Mouse (Mus musculus) bone marrow, adult 2 months (tissue): Measurements from ENCODE around the gene Gm20605. TPM values are rescaled to one million over a fixed set of nuclear protein-coding genes. Genes with fewer than 3 reads are reported as not detected.

Experiments
- H3K27ac ChIP-seq: fragments of 200-500 bp; 2 replicates; pipeline ENCODE4 v1.5.1; 2012; ENCODE audit warnings: low read depth, mild to moderate bottlenecking, control low read depth, inconsistent platforms, low read length; ENCODE audit not compliant: control insufficient read depth, poor library complexity, insufficient read depth
- H3K4me1 ChIP-seq: fragments of 200-500 bp; 2 replicates; pipeline ENCODE4 v1.6.1; 2011; ENCODE audit warnings: low read length; ENCODE audit not compliant: control insufficient read depth, insufficient read depth
- H3K4me3 ChIP-seq: fragments of 200-500 bp; replicated peaks from 2 replicates; pipeline ENCODE3; 2011; ENCODE audit warnings: mild to moderate bottlenecking, low read depth, low read length, control low read depth; ENCODE audit not compliant: control insufficient read depth
- CTCF ChIP-seq: fragments of 200-500 bp; IDR thresholded peaks from 2 replicates; pipeline ENCODE4 v1.5.1; 2011; ENCODE audit warnings: low read length, control low read depth; ENCODE audit not compliant: control insufficient read depth, insufficient read depth
- POLR2A ChIP-seq: fragments of 200-500 bp; IDR thresholded peaks from 2 replicates; pipeline ENCODE4 v1.6.1; 2011; ENCODE audit warnings: low read depth, mild to moderate bottlenecking, control low read depth, low read length, borderline replicate concordance; ENCODE audit not compliant: control insufficient read depth
- WGBS: fragments of 180-500 bp; shearing (Covaris S2); methylation state at CpG from one replicate; pipeline ENCODE4 v1.1.7; 2018; 5-methylcytosine and 5-hydroxymethylcytosine counted together
- polyA plus RNA-seq: library from polyadenylated mRNA; stranded (reverse); fragments of >200 nt; gene quantifications from 2 replicates; pipeline ENCODE4 v1.2.4, GENCODE M21; 2011; ENCODE audit warnings: low replicate concordance; ENCODE audit not compliant: missing spikeins, insufficient read depth, insufficient read length

Gene Gm20605
- polyA plus RNA-seq, 1 experiment: 41.6 TPM

DNA sequence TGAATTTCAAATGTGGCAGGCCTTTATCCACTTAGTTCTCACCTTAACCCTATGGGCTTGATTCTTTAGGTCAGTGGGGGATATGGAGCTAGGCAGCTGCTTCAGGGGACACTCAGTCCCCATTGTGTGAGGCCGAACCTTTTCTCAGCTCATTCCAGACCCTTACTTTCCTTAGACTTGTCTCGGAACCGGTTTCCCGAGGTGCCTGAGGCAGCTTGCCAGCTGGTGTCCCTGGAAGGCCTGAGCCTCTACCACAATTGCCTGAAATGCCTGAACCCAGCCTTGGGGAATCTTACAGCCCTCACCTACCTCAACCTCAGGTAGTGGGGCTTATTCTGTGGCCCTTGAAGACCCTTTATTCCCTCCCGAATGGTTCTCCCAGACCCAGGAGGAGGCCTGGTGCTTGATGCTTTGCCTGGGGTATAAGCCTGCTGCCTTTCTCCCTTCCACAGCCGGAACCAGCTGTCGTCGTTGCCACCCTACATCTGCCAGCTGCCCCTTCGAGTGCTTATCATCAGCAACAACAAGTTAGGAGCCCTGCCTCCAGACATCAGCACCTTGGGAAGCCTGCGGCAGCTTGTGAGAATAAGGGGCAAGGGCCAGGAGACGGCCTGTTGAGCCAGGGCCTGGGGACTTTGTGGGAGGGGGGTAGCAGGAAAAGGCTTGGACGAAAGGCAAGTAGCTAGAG is 4.6 kb downstream of the Gm20605 start:
- 83% methylated on average over 12 of the region's 12 CpGs for WGBS
- H3K4me1 ChIP-seq: peaks cover 3% of the 10 kb centered on the region; the same call in 1 of the 2 replicates
- H3K4me3 ChIP-seq: no peak overlapping the region
- no peak overlapping the region for H3K27ac ChIP-seq
- TF ChIP-seq POLR2A: no peak
- no peak for TF ChIP-seq CTCF

DNA sequence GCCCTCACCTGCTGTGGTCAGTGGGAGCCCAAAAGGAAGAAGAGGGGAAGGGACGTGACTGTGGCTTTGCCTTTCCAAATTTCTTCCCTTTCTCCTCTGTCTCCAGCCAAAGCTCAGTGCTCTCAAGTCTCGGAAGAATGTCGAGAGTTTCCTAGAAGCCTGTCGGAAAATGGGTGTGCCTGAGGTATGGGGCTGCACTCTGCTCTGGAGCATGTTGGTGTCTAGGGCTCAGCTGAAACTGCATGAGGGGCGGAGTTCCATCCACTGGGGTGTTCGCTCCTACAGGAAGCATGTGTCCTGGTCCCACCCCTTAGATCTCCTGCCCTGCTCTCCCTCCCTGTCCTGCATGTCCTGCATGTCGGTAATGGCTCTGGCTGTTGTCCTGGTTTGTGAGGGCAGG is 10.5 kb downstream of the Gm20605 start:
- TF ChIP-seq POLR2A (no peak), CTCF (no peak)
- 87% methylated on average over 7 of the region's 7 CpGs for WGBS
- Histone ChIP-seq H3K27ac (no peak overlapping the region), H3K4me1 (no peaks in the 10 kb centered on the region), H3K4me3 (no peak overlapping the region)

DNA sequence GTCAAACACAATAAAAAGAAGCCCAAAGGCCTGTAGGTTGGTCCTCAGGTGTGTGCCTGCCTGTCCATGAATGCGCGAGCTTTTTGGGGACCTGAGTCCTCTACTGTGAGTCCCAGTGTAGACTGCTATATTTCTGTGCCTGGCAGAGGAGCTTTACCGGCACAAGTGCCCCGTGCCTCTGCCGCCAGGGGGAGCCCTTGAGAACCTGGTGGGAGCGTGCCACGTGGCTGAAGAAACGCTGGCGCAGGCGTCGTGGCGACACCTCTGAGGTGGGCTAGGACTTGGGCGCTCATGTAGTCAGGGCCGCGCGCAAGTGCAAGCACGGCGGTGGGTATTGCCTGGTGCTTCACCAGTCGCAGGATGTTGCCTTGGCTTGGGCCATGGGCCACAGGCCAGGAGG is 12.1 kb downstream of the Gm20605 start, which contains the start of gene Sap25:
Sap25 (plus strand) TSS at position 281 of the 400 bp plus-strand sequence.
- 81% methylated on average over 19 of the region's 19 CpGs for WGBS
- no peak within 1 kb of the TSS for H3K4me3 ChIP-seq
- H3K27ac ChIP-seq: no peak within 1 kb of the TSS
- TF ChIP-seq POLR2A (no peak), CTCF (peak; percentile 60)
- H3K4me1 ChIP-seq: no peaks in the 10 kb centered on the region

DNA sequence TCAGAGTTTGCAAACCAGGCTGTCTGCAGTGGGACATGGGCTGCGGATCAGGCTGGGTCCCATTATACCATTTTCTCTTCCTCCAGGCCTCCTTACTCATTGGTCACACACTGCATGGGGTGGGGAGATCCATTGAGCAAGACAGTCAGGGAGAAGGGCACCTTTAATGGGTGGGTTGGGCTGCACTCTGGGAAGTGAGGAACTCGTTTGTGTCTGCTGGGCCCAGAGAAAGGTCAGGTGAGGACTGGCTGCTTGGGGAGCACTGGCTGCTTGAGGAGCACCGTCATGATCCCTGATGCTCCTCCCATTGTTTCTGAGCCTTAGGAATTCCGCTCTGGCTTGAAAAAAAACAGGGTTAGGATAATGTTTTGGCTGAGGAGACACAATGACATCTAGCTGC is 13.9 kb downstream of the Gm20605 start:
- Histone ChIP-seq H3K4me1 (no peaks in the 10 kb centered on the region), H3K4me3 (no peak overlapping the region), H3K27ac (no peak overlapping the region)
- WGBS: 72% methylated on average over 4 of the region's 4 CpGs
- TF ChIP-seq POLR2A (no peak), CTCF (no peak)

DNA sequence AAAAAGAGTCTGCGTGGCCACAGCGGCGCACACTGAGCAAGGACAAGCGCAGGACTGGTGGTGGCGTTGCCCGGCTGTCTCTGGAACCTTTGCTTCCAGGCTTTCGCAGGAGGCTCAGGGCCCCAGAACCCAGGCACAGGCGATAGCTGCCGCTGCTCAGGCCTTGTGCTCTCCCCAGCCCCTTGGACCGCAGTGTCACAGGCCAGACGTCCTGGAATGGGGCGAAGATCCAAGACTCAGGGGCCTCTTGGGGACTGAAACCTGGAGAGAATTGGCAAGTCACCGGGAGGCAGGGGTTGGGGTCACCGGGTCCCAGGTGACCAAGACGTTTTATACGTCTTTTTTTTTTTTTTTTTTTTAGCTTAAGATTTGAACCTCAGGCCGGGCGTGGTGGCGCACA is 15.5 kb downstream of the Gm20605 start:
- WGBS: 81% methylated on average over 19 of the region's 19 CpGs
- Histone ChIP-seq H3K4me1 (peaks cover 2% of the 10 kb centered on the region; the same call in 1 of the 2 replicates), H3K27ac (no peak overlapping the region), H3K4me3 (no peak overlapping the region)
- TF ChIP-seq POLR2A: no peak
- no peak for TF ChIP-seq CTCF

DNA sequence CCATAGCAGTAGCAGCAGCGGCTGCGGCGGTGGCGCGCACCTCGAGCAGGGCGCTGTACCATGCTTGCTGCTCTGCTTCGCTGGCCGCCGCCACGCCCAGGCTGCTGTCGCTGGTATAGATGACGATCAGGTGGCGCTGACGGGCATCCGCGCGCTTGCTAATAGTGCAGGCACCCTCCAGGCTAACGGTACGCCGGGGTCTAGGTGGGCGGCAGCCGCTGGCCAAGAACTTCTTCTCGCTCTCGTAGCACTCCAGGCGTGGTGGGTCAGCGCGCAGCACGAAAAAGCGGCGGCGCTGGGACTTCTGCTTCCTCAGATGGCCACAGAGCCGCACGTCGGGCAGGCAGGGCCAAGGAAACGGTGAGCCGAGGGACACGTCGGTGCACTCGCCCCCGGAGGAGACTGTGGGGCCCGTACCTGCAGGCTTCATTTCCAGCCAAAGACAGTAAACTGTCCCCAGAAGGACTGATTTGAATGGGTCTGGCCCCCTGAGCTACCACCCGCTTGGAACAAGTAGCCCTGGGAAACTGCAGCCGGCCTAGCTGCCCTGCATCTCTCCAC is 16.2 kb downstream of the Gm20605 start:
- peaks cover 2% of the 10 kb centered on the region; the same call in 1 of the 2 replicates for H3K4me1 ChIP-seq
- H3K27ac ChIP-seq: peak overlapping the region; percentile 23; the same call in 1 of the 2 replicates
- TF ChIP-seq POLR2A (no peak), CTCF (no peak)
- H3K4me3 ChIP-seq: peak overlapping the region; percentile 56
- WGBS: 4% methylated on average over 44 of the region's 44 CpGs

DNA sequence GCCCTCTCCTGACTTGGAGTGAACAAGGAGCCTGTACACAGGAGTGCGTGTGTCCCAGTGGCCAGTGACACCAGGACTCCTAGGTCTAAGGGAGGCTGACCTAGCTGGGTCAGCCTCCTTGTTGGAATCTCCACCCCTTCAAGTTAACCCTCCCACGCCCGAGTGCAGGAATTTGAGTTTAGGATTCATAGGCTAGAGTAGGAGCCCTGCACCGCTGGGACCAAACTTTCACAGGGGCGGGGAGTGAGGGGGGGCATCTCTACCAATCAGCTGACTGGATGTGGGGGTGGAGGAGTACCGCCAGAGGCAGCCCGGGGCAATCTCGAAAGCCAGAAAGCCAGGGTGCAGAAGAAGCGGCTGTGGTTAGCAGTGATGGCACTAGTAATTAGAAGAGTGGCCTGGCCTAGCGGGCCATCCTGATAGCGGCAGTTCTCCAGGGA is 16.7 kb downstream of the Gm20605 start, which contains the start of gene Irs3:
Irs3 (minus strand) TSS at position 63 of the 440 bp plus-strand sequence.
- no peak for TF ChIP-seq POLR2A
- TF ChIP-seq CTCF: no peak

DNA sequence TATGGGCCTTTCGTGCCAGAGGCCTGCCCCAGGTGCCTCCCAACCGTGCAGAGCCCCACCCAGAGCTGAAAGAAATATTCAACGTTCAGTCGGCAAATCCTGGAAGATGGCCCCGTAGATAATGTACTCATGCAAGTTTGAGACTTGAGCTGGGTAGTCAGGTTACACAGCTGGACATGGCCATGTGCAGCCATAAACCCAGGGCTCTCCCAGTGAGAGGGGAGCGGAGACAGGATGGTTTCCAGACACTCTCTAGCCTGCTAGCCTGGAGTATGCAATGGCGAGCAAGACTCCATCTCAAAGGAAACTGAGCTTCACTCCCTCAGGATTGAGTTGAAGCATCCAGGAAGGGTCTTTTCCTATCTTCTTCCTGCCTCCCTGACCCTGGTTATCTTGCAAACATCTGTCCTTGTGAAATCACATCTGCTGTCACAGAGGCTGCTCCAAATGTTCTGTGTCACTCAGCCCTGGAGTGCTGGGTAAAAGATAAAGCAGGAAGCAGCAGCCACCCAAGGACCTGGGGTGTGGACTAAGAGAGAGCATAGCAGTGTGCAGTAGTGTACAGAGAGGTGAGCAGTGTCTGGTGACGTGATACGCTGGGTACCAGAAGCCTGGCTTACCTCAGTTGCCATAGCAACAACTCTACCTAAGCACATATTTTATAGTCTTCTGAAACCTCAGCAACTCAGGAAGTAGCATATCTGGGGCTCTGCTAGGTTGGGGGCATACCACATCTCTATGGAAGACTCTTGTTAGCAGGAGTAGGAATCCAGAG is 19.0 kb downstream of the Gm20605 start:
- no peak for TF ChIP-seq POLR2A
- TF ChIP-seq CTCF: no peak
- Histone ChIP-seq H3K4me3 (no peak overlapping the region), H3K27ac (no peak overlapping the region), H3K4me1 (peaks cover 2% of the 10 kb centered on the region; the same call in 1 of the 2 replicates)
- WGBS: 61% methylated on average over 9 of the region's 9 CpGs

More for the DNA sequence above, 16.7 kb downstream of the Gm20605 start, which contains the start of gene Irs3:
- WGBS: 33% methylated on average over 11 of the region's 11 CpGs
- peak within 1 kb of the TSS; percentile 56 for H3K4me3 ChIP-seq
- H3K4me1 ChIP-seq: peaks cover 2% of the 10 kb centered on the region; the same call in 1 of the 2 replicates
- peak within 1 kb of the TSS; percentile 23; the same call in 1 of the 2 replicates for H3K27ac ChIP-seq
